Mouse (Mus musculus) E14TG2a.4 (cell line): ENCODE data around the gene Celsr1.

Experiments
- CTCF ChIP-seq: conservative IDR thresholded peaks from 2 replicates; pipeline ENCODE4 v1.5.1; 2014; ENCODE audit warnings: low read length
- NANOG ChIP-seq: IDR thresholded peaks from 2 replicates; pipeline ENCODE4 v1.6.1; 2014; ENCODE audit warnings: borderline replicate concordance, low read length, mixed read lengths

DNA sequence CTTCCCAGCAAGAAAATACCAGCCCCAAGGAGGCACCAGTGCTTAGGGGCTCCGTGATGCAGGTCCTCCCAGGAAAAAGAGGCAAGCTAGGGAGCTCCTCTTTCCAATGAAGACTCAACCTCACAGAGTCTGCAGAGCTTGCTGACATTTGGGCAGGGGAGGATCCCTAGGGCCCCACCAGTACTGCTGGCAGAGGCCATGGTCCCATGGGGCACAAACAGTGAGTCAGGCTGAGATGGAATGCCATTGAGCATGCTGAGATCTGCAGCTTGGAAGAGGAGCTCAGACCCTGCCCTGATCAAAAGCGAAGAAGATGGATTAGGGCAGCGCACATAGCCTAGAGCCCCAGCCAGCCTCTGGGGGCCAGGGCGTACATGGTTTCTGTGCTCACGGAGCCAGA is 7.8 kb upstream of the Celsr1 start:
- no peak for TF ChIP-seq CTCF
- TF ChIP-seq NANOG: no peak
